Mouse (Mus musculus): ENCODE results near the gene Chchd3. TPM values are rescaled to one million over a fixed set of nuclear protein-coding genes. Genes with fewer than 3 reads are reported as not detected.

Gene Chchd3
- polyA plus RNA-seq, 1 experiment from 2014 or later, result 164 TPM

GRCm38 (mm10) chr6:32935576-32935975 is 124.5 kb downstream of the Chchd3 start:
- WGBS, result 71% methylated on average over 5 of the region's 5 CpGs

GRCm38 (mm10) chr6:32931106-32931770 is 128.8 kb downstream of the Chchd3 start:
- no peak overlapping the region for H3K4me2 ChIP-seq
- H3K4me3 ChIP-seq, result no peak overlapping the region
- no peak overlapping the region for H3K27ac ChIP-seq (replicated peaks)
- no peaks in the 10 kb centered on the region for H3K9me3 ChIP-seq
- peaks cover 35% of the 10 kb centered on the region for H3K4me1 ChIP-seq
- H3K36me3 ChIP-seq, result peaks cover 3% of the 10 kb centered on the region; the same call in 1 of the 2 replicates
- H3K9ac ChIP-seq, result no peak overlapping the region
- no peaks in the 10 kb centered on the region for H3K27me3 ChIP-seq (replicated peaks)
- 73% methylated on average over 11 of the region's 11 CpGs for WGBS
- no peak for ATAC-seq (ENCODE audit: extremely low read depth, insufficient number of reproducible peaks, low FRiP score, low TSS enrichment)

More at GRCm38 (mm10) chr6:32935576-32935975, 124.5 kb downstream of the Chchd3 start:
- Histone ChIP-seq H3K36me3 (peaks cover 3% of the 10 kb centered on the region; the same call in 1 of the 2 replicates), H3K27me3 (replicated peaks) (no peaks in the 10 kb centered on the region), H3K4me3 (no peak overlapping the region), H3K9me3 (no peaks in the 10 kb centered on the region), H3K27ac (replicated peaks) (no peak overlapping the region), H3K4me1 (peaks cover 45% of the 10 kb centered on the region), H3K9ac (no peak overlapping the region), H3K4me2 (no peak overlapping the region)
- no peak for ATAC-seq (ENCODE audit: extremely low read depth, insufficient number of reproducible peaks, low FRiP score, low TSS enrichment)

- peaks cover 2% of the 10 kb centered on the region for H3K36me3 ChIP-seq
- ATAC-seq (ENCODE audit: extremely low read depth, insufficient number of reproducible peaks, low FRiP score, low TSS enrichment), result no peak
These were observed 137.7 kb downstream of the Chchd3 start for GRCm38 (mm10) chr6:32922391-32922790.

GRCm38 (mm10) chr6:32920091-32920490 is 140.0 kb downstream of the Chchd3 start:
- H3K9me3 ChIP-seq, result no peaks in the 10 kb centered on the region
- H3K27me3 ChIP-seq (replicated peaks), result no peaks in the 10 kb centered on the region
- H3K4me1 ChIP-seq, result peaks cover 15% of the 10 kb centered on the region
- no peak overlapping the region for H3K4me3 ChIP-seq
- no peak overlapping the region for H3K9ac ChIP-seq
- 65% methylated on average over 2 of the region's 2 CpGs for WGBS
- peaks cover 14% of the 10 kb centered on the region for H3K36me3 ChIP-seq
- H3K27ac ChIP-seq (replicated peaks), result no peak overlapping the region
- no peak overlapping the region for H3K4me2 ChIP-seq
- ATAC-seq (ENCODE audit: extremely low read depth, insufficient number of reproducible peaks, low FRiP score, low TSS enrichment), result no peak

More at GRCm38 (mm10) chr6:32922391-32922790, 137.7 kb downstream of the Chchd3 start:
- peaks cover 15% of the 10 kb centered on the region for H3K4me1 ChIP-seq
- no peak overlapping the region for H3K27ac ChIP-seq (replicated peaks)
- H3K27me3 ChIP-seq (replicated peaks), result no peaks in the 10 kb centered on the region
- 90% methylated on average over 1 of the region's 1 CpGs for WGBS
- no peak overlapping the region for H3K9ac ChIP-seq
- H3K9me3 ChIP-seq, result no peaks in the 10 kb centered on the region
- no peak overlapping the region for H3K4me2 ChIP-seq
- no peak overlapping the region for H3K4me3 ChIP-seq

- WGBS, result 84% methylated on average over 2 of the region's 2 CpGs
- H3K27ac ChIP-seq (replicated peaks), result no peak overlapping the region
- H3K4me1 ChIP-seq, result no peaks in the 10 kb centered on the region; the same call in 1 of the 2 replicates
These were observed 149.4 kb downstream of the Chchd3 start for GRCm38 (mm10) chr6:32910692-32911091.

GRCm38 (mm10) chr6:32899061-32899460 is 161.0 kb downstream of the Chchd3 start:
- ATAC-seq (ENCODE audit: extremely low read depth, insufficient number of reproducible peaks, low FRiP score, low TSS enrichment), result no peak
- no peak overlapping the region for H3K4me2 ChIP-seq
- H3K4me1 ChIP-seq, result peaks cover 12% of the 10 kb centered on the region; the same call in 1 of the 2 replicates
- no peaks in the 10 kb centered on the region for H3K36me3 ChIP-seq
- H3K27ac ChIP-seq (replicated peaks), result no peak overlapping the region
- no peaks in the 10 kb centered on the region for H3K27me3 ChIP-seq (replicated peaks)
- H3K9me3 ChIP-seq, result no peaks in the 10 kb centered on the region
- H3K4me3 ChIP-seq, result no peak overlapping the region
- 87% methylated on average over 4 of the region's 4 CpGs for WGBS
- no peak overlapping the region for H3K9ac ChIP-seq

More at GRCm38 (mm10) chr6:32910692-32911091, 149.4 kb downstream of the Chchd3 start:
- H3K9ac ChIP-seq, result no peak overlapping the region
- no peaks in the 10 kb centered on the region for H3K9me3 ChIP-seq
- no peaks in the 10 kb centered on the region for H3K27me3 ChIP-seq (replicated peaks)
- H3K36me3 ChIP-seq, result no peaks in the 10 kb centered on the region
- no peak for ATAC-seq (ENCODE audit: extremely low read depth, insufficient number of reproducible peaks, low FRiP score, low TSS enrichment)
- H3K4me3 ChIP-seq, result no peak overlapping the region
- H3K4me2 ChIP-seq, result no peak overlapping the region

GRCm38 (mm10) chr6:32894100-32894499 is 166.0 kb downstream of the Chchd3 start:
- Histone ChIP-seq H3K4me1 (no peaks in the 10 kb centered on the region), H3K27ac (replicated peaks) (no peak overlapping the region), H3K9ac (no peak overlapping the region), H3K4me3 (no peak overlapping the region), H3K9me3 (no peaks in the 10 kb centered on the region), H3K36me3 (peaks cover 10% of the 10 kb centered on the region; the same call in 1 of the 2 replicates), H3K27me3 (replicated peaks) (no peaks in the 10 kb centered on the region), H3K4me2 (no peak overlapping the region)
- WGBS, result 70% methylated on average over 2 of the region's 2 CpGs
- ATAC-seq (ENCODE audit: extremely low read depth, insufficient number of reproducible peaks, low FRiP score, low TSS enrichment), result no peak

GRCm38 (mm10) chr6:32890726-32891125 is 169.3 kb downstream of the Chchd3 start:
- Histone ChIP-seq H3K36me3 (peaks cover 10% of the 10 kb centered on the region; the same call in 1 of the 2 replicates), H3K9me3 (no peaks in the 10 kb centered on the region), H3K4me3 (no peak overlapping the region), H3K27me3 (replicated peaks) (no peaks in the 10 kb centered on the region), H3K9ac (no peak overlapping the region), H3K4me2 (no peak overlapping the region), H3K4me1 (no peaks in the 10 kb centered on the region), H3K27ac (replicated peaks) (no peak overlapping the region)
- ATAC-seq (ENCODE audit: extremely low read depth, insufficient number of reproducible peaks, low FRiP score, low TSS enrichment), result no peak
- WGBS, result 94% methylated on average over 4 of the region's 4 CpGs

GRCm38 (mm10) chr6:32888894-32889529 is 171.0 kb downstream of the Chchd3 start:
- no peaks in the 10 kb centered on the region; the same call in 1 of the 2 replicates for H3K4me1 ChIP-seq

GRCm38 (mm10) chr6:32878586-32878985 is 181.5 kb downstream of the Chchd3 start:
- Histone ChIP-seq H3K27me3 (replicated peaks) (no peaks in the 10 kb centered on the region), H3K4me3 (no peak overlapping the region), H3K9me3 (no peaks in the 10 kb centered on the region), H3K4me2 (no peak overlapping the region), H3K36me3 (no peaks in the 10 kb centered on the region), H3K27ac (replicated peaks) (no peak overlapping the region), H3K4me1 (peaks cover 9% of the 10 kb centered on the region), H3K9ac (no peak overlapping the region)
- WGBS, result 59% methylated on average over 5 of the region's 5 CpGs
- ATAC-seq (ENCODE audit: extremely low read depth, insufficient number of reproducible peaks, low FRiP score, low TSS enrichment), result no peak

More at GRCm38 (mm10) chr6:32888894-32889529, 171.0 kb downstream of the Chchd3 start:
- no peak overlapping the region for H3K4me3 ChIP-seq
- ATAC-seq (ENCODE audit: extremely low read depth, insufficient number of reproducible peaks, low FRiP score, low TSS enrichment), result no peak
- WGBS, result 71% methylated on average over 4 of the region's 4 CpGs
- no peaks in the 10 kb centered on the region for H3K27me3 ChIP-seq (replicated peaks)
- H3K9ac ChIP-seq, result no peak overlapping the region
- H3K27ac ChIP-seq (replicated peaks), result no peak overlapping the region
- H3K4me2 ChIP-seq, result no peak overlapping the region
- no peaks in the 10 kb centered on the region for H3K9me3 ChIP-seq
- peaks cover 10% of the 10 kb centered on the region; the same call in 1 of the 2 replicates for H3K36me3 ChIP-seq

- no peak overlapping the region for H3K27ac ChIP-seq (replicated peaks)
- no peak for ATAC-seq (ENCODE audit: extremely low read depth, insufficient number of reproducible peaks, low FRiP score, low TSS enrichment)
- no peak overlapping the region for H3K9ac ChIP-seq
- peaks cover 9% of the 10 kb centered on the region for H3K36me3 ChIP-seq
- 73% methylated on average over 3 of the region's 3 CpGs for WGBS
- H3K9me3 ChIP-seq, result no peaks in the 10 kb centered on the region
- peaks cover 4% of the 10 kb centered on the region; the same call in 1 of the 2 replicates for H3K4me1 ChIP-seq
- no peaks in the 10 kb centered on the region for H3K27me3 ChIP-seq (replicated peaks)
- no peak overlapping the region for H3K4me3 ChIP-seq
- H3K4me2 ChIP-seq, result no peak overlapping the region
These were observed 185.9 kb downstream of the Chchd3 start for GRCm38 (mm10) chr6:32874176-32874575.

All from heart, embryonic 13.5 days (tissue).